Mouse (Mus musculus) embryonic facial prominence, embryonic 10.5 days (tissue): ENCODE measurements at regions not wholly inside any gene's neighbourhood (a gene's known extent, or its start where the extent isn't known, plus 50 kb on each side); places are given as distances from the start of the nearest gene placed in this dataset.

Source experiments
- DNase-seq: peaks from one replicate; pipeline ENCODE4 v3.0.0-alpha.2; 2017; ENCODE audit warnings: low spot score
- H3K27ac ChIP-seq: fragments of 300-500 bp; sonication (generic); replicated peaks from 2 replicates; pipeline ENCODE4 v1.5.1; 2016; ENCODE audit warnings: mild to moderate bottlenecking
- H3K27me3 ChIP-seq: fragments of 300-500 bp; sonication (generic); replicated peaks from 2 replicates; pipeline ENCODE4 v1.6.1; 2016; ENCODE audit warnings: low read depth, mild to moderate bottlenecking; ENCODE audit not compliant: poor library complexity, severe bottlenecking
- H3K36me3 ChIP-seq: fragments of 300-500 bp; sonication (generic); replicated peaks from 2 replicates; pipeline ENCODE4 v1.6.1; 2016; ENCODE audit warnings: mild to moderate bottlenecking, moderate library complexity
- H3K4me1 ChIP-seq: fragments of 300-500 bp; sonication (generic); 2 replicates; pipeline ENCODE4 v1.6.1; 2016
- H3K4me3 ChIP-seq: fragments of 300-500 bp; sonication (generic); 2 replicates; pipeline ENCODE4 v1.5.1; 2016; ENCODE audit warnings: mild to moderate bottlenecking, moderate library complexity
- H3K9me3 ChIP-seq: fragments of 300-500 bp; sonication (generic); 2 replicates; pipeline ENCODE4 v1.6.1; 2016; ENCODE audit warnings: mild to moderate bottlenecking
- WGBS: fragments of 180-500 bp; shearing (Covaris S2); methylation state at CpG from one replicate; pipeline ENCODE4 v1.1.7; 2016; 5-methylcytosine and 5-hydroxymethylcytosine counted together

GRCm38 (mm10) chr2:51830965-51831720 lies 103.8 kb downstream of the Rbm43 start:
- WGBS, result 85% methylated on average over 9 of the region's 9 CpGs
- peaks cover 11% of the 10 kb centered on the region for H3K4me1 ChIP-seq
- H3K4me3 ChIP-seq, result no peak overlapping the region
- no peaks in the 10 kb centered on the region for H3K36me3 ChIP-seq
- no peak overlapping the region for H3K27ac ChIP-seq
- no peaks in the 10 kb centered on the region for H3K9me3 ChIP-seq
- H3K27me3 ChIP-seq, result no peaks in the 10 kb centered on the region
- no peak for DNase-seq

- 82% methylated on average over 5 of the region's 5 CpGs for WGBS
- no peaks in the 10 kb centered on the region for H3K27me3 ChIP-seq
- DNase-seq, result no peak
- H3K4me3 ChIP-seq, result no peak overlapping the region
- no peaks in the 10 kb centered on the region for H3K9me3 ChIP-seq
- no peak overlapping the region for H3K27ac ChIP-seq
- H3K4me1 ChIP-seq, result 0 out of 2 replicates have a peak, but pooled peaks cover 3% of the 10 kb centered on the region
- no peaks in the 10 kb centered on the region for H3K36me3 ChIP-seq
Measured at GRCm38 (mm10) chr2:51837864-51838263, 97.1 kb downstream of the Rbm43 start.

GRCm38 (mm10) chr2:51840808-51841207 lies 94.2 kb downstream of the Rbm43 start:
- WGBS, result 91% methylated on average over 3 of the region's 3 CpGs
- no peaks in the 10 kb centered on the region for H3K27me3 ChIP-seq
- H3K36me3 ChIP-seq, result no peaks in the 10 kb centered on the region
- H3K4me3 ChIP-seq, result no peak overlapping the region
- no peak overlapping the region for H3K27ac ChIP-seq
- H3K4me1 ChIP-seq, result peaks cover 14% of the 10 kb centered on the region
- no peaks in the 10 kb centered on the region for H3K9me3 ChIP-seq
- no peak for DNase-seq

GRCm38 (mm10) chr2:51844831-51845230 lies 90.1 kb downstream of the Rbm43 start:
- H3K36me3 ChIP-seq, result no peaks in the 10 kb centered on the region
- H3K4me3 ChIP-seq, result no peak overlapping the region
- WGBS, result 42% methylated on average over 8 of the region's 8 CpGs
- peaks cover 53% of the 10 kb centered on the region for H3K4me1 ChIP-seq
- H3K27me3 ChIP-seq, result no peaks in the 10 kb centered on the region
- H3K9me3 ChIP-seq, result no peaks in the 10 kb centered on the region
- peak overlapping the region; percentile 57 for H3K27ac ChIP-seq
- peak; percentile 58 for DNase-seq

- Histone ChIP-seq H3K4me1 (peaks cover 64% of the 10 kb centered on the region), H3K36me3 (no peaks in the 10 kb centered on the region), H3K27ac (peak overlapping the region; percentile 51), H3K9me3 (no peaks in the 10 kb centered on the region), H3K27me3 (0 out of 2 replicates have a peak, but pooled peaks cover 5% of the 10 kb centered on the region), H3K4me3 (no peak overlapping the region)
- DNase-seq, result no peak
- 79% methylated on average over 4 of the region's 4 CpGs for WGBS
Measured at GRCm38 (mm10) chr2:51847556-51847955, 87.4 kb downstream of the Rbm43 start.

GRCm38 (mm10) chr2:51847964-51848363 lies 87.0 kb downstream of the Rbm43 start:
- H3K4me3 ChIP-seq, result no peak overlapping the region
- no peaks in the 10 kb centered on the region for H3K9me3 ChIP-seq
- WGBS, result 58% methylated on average over 6 of the region's 6 CpGs
- DNase-seq, result no peak
- 0 out of 2 replicates have a peak, but pooled peaks cover 5% of the 10 kb centered on the region for H3K27me3 ChIP-seq
- peaks cover 62% of the 10 kb centered on the region for H3K4me1 ChIP-seq
- peak overlapping the region; percentile 51 for H3K27ac ChIP-seq
- no peaks in the 10 kb centered on the region for H3K36me3 ChIP-seq

- WGBS, result 34% methylated on average over 2 of the region's 2 CpGs
- peak; percentile 73 for DNase-seq
- Histone ChIP-seq H3K9me3 (no peaks in the 10 kb centered on the region), H3K4me1 (peaks cover 62% of the 10 kb centered on the region), H3K36me3 (no peaks in the 10 kb centered on the region), H3K4me3 (no peak overlapping the region), H3K27me3 (0 out of 2 replicates have a peak, but pooled peaks cover 5% of the 10 kb centered on the region), H3K27ac (peak overlapping the region; percentile 51)
Measured at GRCm38 (mm10) chr2:51848491-51848890, 86.5 kb downstream of the Rbm43 start.

GRCm38 (mm10) chr2:51850581-51850980 lies 84.4 kb downstream of the Rbm43 start:
- Histone ChIP-seq H3K4me3 (no peak overlapping the region), H3K9me3 (no peaks in the 10 kb centered on the region), H3K36me3 (no peaks in the 10 kb centered on the region), H3K4me1 (peaks cover 54% of the 10 kb centered on the region), H3K27ac (no peak overlapping the region), H3K27me3 (0 out of 2 replicates have a peak, but pooled peaks cover 5% of the 10 kb centered on the region)
- WGBS, result 82% methylated on average over 9 of the region's 9 CpGs
- no peak for DNase-seq

GRCm38 (mm10) chr2:51851711-51852110 lies 83.3 kb downstream of the Rbm43 start:
- Histone ChIP-seq H3K4me3 (no peak overlapping the region), H3K27ac (peak overlapping the region; percentile 45; the same call in 1 of the 2 replicates), H3K27me3 (0 out of 2 replicates have a peak, but pooled peaks cover 5% of the 10 kb centered on the region), H3K36me3 (no peaks in the 10 kb centered on the region), H3K9me3 (no peaks in the 10 kb centered on the region), H3K4me1 (peaks cover 42% of the 10 kb centered on the region)
- no peak for DNase-seq
- 92% methylated on average over 7 of the region's 7 CpGs for WGBS

GRCm38 (mm10) chr2:51857226-51857625 lies 77.7 kb downstream of the Rbm43 start:
- DNase-seq, result no peak
- H3K27me3 ChIP-seq, result no peaks in the 10 kb centered on the region
- no peaks in the 10 kb centered on the region for H3K36me3 ChIP-seq
- no peak overlapping the region for H3K27ac ChIP-seq
- no peaks in the 10 kb centered on the region for H3K4me1 ChIP-seq
- H3K9me3 ChIP-seq, result no peaks in the 10 kb centered on the region
- no peak overlapping the region for H3K4me3 ChIP-seq

- Histone ChIP-seq H3K4me1 (peaks cover 6% of the 10 kb centered on the region; the same call in 1 of the 2 replicates), H3K36me3 (no peaks in the 10 kb centered on the region), H3K9me3 (no peaks in the 10 kb centered on the region), H3K4me3 (no peak overlapping the region), H3K27me3 (no peaks in the 10 kb centered on the region), H3K27ac (no peak overlapping the region)
- no peak for DNase-seq
- WGBS, result 89% methylated on average over 5 of the region's 5 CpGs
Measured at GRCm38 (mm10) chr2:51866045-51866444, 68.9 kb downstream of the Rbm43 start.

- Histone ChIP-seq H3K36me3 (no peaks in the 10 kb centered on the region), H3K9me3 (no peaks in the 10 kb centered on the region), H3K4me1 (peaks cover 6% of the 10 kb centered on the region; the same call in 1 of the 2 replicates), H3K27me3 (no peaks in the 10 kb centered on the region), H3K4me3 (no peak overlapping the region), H3K27ac (no peak overlapping the region)
- WGBS, result 86% methylated on average over 4 of the region's 4 CpGs
- DNase-seq, result no peak
Measured at GRCm38 (mm10) chr2:51868878-51869510, 66.0 kb downstream of the Rbm43 start.

- WGBS, result 85% methylated on average over 14 of the region's 14 CpGs
- no peak overlapping the region for H3K4me3 ChIP-seq
- no peaks in the 10 kb centered on the region for H3K36me3 ChIP-seq
- H3K27me3 ChIP-seq, result no peaks in the 10 kb centered on the region
- no peak overlapping the region for H3K27ac ChIP-seq
- H3K4me1 ChIP-seq, result no peaks in the 10 kb centered on the region; the same call in 1 of the 2 replicates
- DNase-seq, result no peak
- no peaks in the 10 kb centered on the region for H3K9me3 ChIP-seq
Measured at GRCm38 (mm10) chr2:51871571-51871970, 63.4 kb downstream of the Rbm43 start.
